Mouse (Mus musculus): ENCODE results near the gene Lcmt1. TPM values are rescaled to one million over a fixed set of nuclear protein-coding genes. Genes with fewer than 3 reads are reported as not detected.

The Lcmt1 gene
- polyA plus RNA-seq, 1 experiment from 2014 or later, result 51.4 TPM

DNA sequence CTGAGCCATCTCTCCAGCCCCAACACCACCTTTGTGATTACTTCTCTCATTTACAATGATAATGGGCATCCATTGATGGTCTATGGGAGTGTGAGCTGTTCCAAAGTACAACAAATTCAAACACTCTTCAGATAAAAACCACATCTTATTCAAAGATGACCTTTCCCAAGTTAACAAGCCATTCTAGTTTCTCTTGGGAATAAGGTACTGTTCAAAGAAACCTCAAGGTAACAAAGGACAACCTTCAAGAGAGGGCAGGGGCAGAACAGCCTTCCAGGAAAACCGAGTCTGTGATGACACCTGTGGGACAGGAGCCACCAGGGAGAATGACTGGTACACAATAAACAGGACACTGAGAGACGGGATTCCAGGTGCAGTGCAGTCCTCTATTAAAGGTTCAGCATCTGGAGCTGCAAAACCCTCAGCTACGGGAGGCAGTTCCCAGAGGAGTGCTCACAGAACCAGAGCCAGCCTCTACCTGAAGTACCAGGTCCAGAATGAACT lies 24.5 kb upstream of the Lcmt1 start:
- DNase-seq (ENCODE audit: low spot score), result no peak
- WGBS, result 79% methylated on average over 3 of the region's 3 CpGs
- no peak overlapping the region for H3K27ac ChIP-seq
- 0 out of 2 replicates have a peak, but pooled peaks cover 8% of the 10 kb centered on the region for H3K4me1 ChIP-seq
- no peaks in the 10 kb centered on the region for H3K36me3 ChIP-seq
- H3K9me3 ChIP-seq (replicated peaks), result no peaks in the 10 kb centered on the region
- no peak overlapping the region for H3K4me3 ChIP-seq
- H3K27me3 ChIP-seq (ENCODE audit: low read depth, poor library complexity, severe bottlenecking), result no peaks in the 10 kb centered on the region

DNA sequence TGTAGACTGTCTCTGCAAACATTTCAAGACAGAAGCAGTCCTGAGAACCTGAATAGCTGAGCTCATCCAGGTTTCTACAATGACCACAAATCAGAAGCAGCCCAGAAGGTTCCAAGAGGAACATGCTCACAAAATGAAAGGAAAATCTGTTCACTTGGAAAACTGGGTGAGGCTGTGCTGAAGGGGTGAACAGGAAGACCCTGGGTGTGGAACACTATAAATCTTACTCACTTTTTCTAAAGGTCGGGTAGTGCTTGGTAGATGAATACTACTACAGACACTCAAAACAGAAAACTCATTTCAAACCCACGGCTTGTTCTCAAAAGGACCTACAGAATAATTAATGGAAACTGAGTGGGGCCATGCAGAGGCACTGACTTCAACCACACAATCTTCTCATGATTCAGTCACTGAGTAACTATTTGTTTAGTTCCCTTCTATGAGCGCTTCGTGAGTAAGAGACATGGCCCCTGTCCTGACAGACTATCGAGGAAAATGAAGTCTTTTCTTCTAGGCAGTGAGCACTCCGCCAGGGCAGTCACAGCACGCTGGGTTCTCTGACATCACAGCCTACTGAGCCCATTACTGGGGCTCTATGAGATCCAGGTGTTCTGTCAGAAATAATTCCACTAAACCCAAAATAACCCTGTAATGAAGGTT lies 22.8 kb upstream of the Lcmt1 start:
- Histone ChIP-seq H3K27me3 (ENCODE audit: low read depth, poor library complexity, severe bottlenecking) (no peaks in the 10 kb centered on the region), H3K27ac (no peak overlapping the region), H3K36me3 (no peaks in the 10 kb centered on the region), H3K9me3 (replicated peaks) (no peaks in the 10 kb centered on the region), H3K4me3 (no peak overlapping the region), H3K4me1 (0 out of 2 replicates have a peak, but pooled peaks cover 8% of the 10 kb centered on the region)
- DNase-seq (ENCODE audit: low spot score), result no peak
- WGBS, result 89% methylated on average over 7 of the region's 7 CpGs

DNA sequence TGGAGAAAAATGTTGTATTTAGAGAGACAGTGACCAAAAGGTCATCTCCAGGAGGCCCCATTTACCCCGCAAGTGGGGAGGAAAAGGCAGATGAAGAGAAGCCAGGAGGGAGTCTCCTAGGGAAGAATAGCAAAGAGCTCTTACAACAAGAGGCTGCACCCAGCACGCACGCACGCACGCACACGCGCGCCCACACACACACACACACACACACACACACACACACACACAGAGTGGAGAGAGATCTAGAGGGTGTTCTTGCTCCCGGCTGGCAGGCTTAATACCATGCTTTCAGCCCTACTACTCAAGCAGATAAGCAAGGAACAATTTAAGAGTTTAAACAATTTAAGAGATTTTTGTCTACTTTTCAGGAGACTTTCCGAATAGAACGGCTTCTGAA lies 19.8 kb upstream of the Lcmt1 start:
- WGBS, result 87% methylated on average over 11 of the region's 11 CpGs
- no peaks in the 10 kb centered on the region for H3K27me3 ChIP-seq (ENCODE audit: low read depth, poor library complexity, severe bottlenecking)

DNA sequence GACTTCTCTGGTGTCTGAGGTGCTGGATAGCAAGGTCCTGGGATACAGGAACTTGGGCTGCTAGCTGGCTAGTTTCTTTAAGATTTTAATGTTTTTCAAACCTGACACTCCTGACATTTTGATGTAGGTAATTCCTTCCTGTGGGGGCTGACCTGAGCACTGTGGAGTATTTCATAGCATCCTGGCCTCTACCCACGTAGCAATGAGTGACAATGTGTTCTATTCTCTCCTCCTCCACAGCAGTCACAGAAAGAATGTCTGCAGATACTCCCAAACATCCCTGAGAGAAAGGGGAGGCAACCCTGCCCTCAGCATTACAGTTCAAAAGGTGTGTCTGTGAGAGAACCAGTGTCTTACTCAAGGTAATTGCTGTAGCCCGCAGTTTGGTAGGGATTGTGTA lies 19.3 kb upstream of the Lcmt1 start:
- no peak for DNase-seq (ENCODE audit: low spot score)
- Histone ChIP-seq H3K9me3 (replicated peaks) (no peaks in the 10 kb centered on the region), H3K4me1 (0 out of 2 replicates have a peak, but pooled peaks cover 5% of the 10 kb centered on the region), H3K27ac (no peak overlapping the region), H3K27me3 (ENCODE audit: low read depth, poor library complexity, severe bottlenecking) (no peaks in the 10 kb centered on the region), H3K4me3 (no peak overlapping the region), H3K36me3 (no peaks in the 10 kb centered on the region)
- 68% methylated on average over 2 of the region's 2 CpGs for WGBS

More for the DNA sequence above, 19.8 kb upstream of the Lcmt1 start:
- H3K4me3 ChIP-seq, result no peak overlapping the region
- no peaks in the 10 kb centered on the region for H3K36me3 ChIP-seq
- no peak overlapping the region for H3K27ac ChIP-seq
- no peak for DNase-seq (ENCODE audit: low spot score)
- H3K4me1 ChIP-seq, result 0 out of 2 replicates have a peak, but pooled peaks cover 5% of the 10 kb centered on the region
- H3K9me3 ChIP-seq (replicated peaks), result no peaks in the 10 kb centered on the region

DNA sequence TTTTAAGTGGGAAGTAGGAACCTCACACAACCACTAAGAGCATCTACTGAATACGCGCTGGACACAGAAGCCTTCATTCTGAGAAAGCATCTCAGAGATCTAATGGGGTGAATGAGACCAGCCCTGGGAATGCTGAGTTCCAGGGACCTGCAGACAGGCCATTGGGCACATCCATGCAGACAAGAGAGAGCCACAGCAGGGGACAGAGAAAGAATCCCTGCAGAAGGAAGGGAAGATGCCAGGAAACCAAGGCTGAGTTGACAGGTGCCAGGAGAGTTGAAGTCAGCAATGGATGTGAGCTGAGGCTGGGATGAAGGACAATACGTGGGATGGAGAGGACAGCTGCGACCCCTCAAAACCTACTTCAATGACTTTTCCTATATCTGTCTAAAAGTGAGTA lies 16.5 kb upstream of the Lcmt1 start:
- H3K27me3 ChIP-seq (ENCODE audit: low read depth, poor library complexity, severe bottlenecking), result no peaks in the 10 kb centered on the region
- no peak for DNase-seq (ENCODE audit: low spot score)
- 0 out of 2 replicates have a peak, but pooled peaks cover 8% of the 10 kb centered on the region for H3K36me3 ChIP-seq
- 92% methylated on average over 4 of the region's 4 CpGs for WGBS
- H3K27ac ChIP-seq, result no peak overlapping the region
- H3K9me3 ChIP-seq (replicated peaks), result no peaks in the 10 kb centered on the region
- no peak overlapping the region for H3K4me3 ChIP-seq
- H3K4me1 ChIP-seq, result 0 out of 2 replicates have a peak, but pooled peaks cover 2% of the 10 kb centered on the region

DNA sequence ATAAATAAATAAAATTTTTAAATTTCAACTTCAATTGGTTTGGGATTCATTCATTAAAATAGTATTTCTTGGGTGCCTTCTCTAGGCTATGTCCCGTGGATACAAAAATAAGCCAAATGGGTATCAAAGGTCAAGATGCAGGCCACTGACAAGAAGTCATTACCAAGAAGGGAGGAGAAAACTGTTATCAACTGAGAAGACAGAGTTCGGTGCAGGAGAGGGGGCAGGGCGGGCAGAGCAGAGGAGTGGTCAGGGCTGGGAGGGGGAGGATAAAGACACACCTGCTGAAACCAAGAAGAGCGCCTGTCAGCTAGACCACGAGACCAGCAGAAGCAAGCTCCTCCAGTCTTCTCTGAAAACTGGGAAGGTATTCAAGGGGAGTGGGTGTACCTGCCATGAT lies 15.7 kb upstream of the Lcmt1 start:
- H3K4me3 ChIP-seq, result no peak overlapping the region
- H3K27me3 ChIP-seq (ENCODE audit: low read depth, poor library complexity, severe bottlenecking), result no peaks in the 10 kb centered on the region
- no peaks in the 10 kb centered on the region for H3K9me3 ChIP-seq (replicated peaks)
- WGBS, result 85% methylated on average over 5 of the region's 5 CpGs
- H3K36me3 ChIP-seq, result 0 out of 2 replicates have a peak, but pooled peaks cover 8% of the 10 kb centered on the region
- H3K27ac ChIP-seq, result no peak overlapping the region
- 0 out of 2 replicates have a peak, but pooled peaks cover 2% of the 10 kb centered on the region for H3K4me1 ChIP-seq
- DNase-seq (ENCODE audit: low spot score), result no peak

DNA sequence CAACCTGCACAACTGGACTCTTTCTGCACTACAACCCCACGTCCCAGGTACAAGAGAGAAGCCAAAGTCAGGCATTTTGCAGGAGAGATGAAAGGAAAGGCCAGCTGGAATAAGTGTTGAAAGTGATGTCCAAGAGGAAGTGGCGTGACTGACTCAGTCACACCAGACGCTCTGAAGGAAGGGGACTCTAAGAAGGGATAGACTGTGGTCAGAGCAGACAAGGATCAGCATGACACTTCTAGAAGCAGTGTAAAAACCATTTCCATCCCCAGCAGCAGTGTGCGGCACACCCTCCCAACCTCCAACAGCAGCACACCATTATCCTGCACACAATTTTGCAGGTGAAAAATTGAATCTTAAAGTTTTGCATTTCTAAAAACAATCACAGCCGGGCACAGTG lies 15.2 kb upstream of the Lcmt1 start:
- Histone ChIP-seq H3K4me1 (0 out of 2 replicates have a peak, but pooled peaks cover 2% of the 10 kb centered on the region), H3K4me3 (no peak overlapping the region), H3K36me3 (0 out of 2 replicates have a peak, but pooled peaks cover 8% of the 10 kb centered on the region), H3K9me3 (replicated peaks) (no peaks in the 10 kb centered on the region), H3K27ac (no peak overlapping the region), H3K27me3 (ENCODE audit: low read depth, poor library complexity, severe bottlenecking) (no peaks in the 10 kb centered on the region)
- no peak for DNase-seq (ENCODE audit: low spot score)
- WGBS, result 85% methylated on average over 5 of the region's 5 CpGs

DNA sequence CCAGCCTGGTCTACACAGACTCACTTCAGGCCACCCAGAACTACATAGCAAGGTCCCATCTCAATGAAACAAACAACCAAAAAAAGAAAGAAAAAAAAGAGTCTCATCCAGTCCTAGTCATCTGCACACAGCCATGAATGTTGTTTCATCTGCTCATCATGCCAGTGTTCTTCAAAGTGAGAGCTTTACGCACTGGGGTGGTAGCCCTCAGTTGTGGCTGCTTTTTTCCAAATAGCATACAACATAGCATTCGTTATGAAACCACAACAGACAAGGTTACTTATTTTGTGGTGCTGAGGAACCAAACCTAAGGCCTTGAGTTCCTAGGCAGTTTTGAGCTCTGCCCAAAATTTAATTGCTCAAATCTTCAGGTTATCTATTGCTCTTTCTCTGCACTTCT lies 14.7 kb upstream of the Lcmt1 start:
- H3K9me3 ChIP-seq (replicated peaks), result no peaks in the 10 kb centered on the region
- 0 out of 2 replicates have a peak, but pooled peaks cover 2% of the 10 kb centered on the region for H3K4me1 ChIP-seq
- H3K27ac ChIP-seq, result no peak overlapping the region
- WGBS, result 97% methylated on average over 2 of the region's 2 CpGs
- DNase-seq (ENCODE audit: low spot score), result no peak
- H3K27me3 ChIP-seq (ENCODE audit: low read depth, poor library complexity, severe bottlenecking), result no peaks in the 10 kb centered on the region
- H3K36me3 ChIP-seq, result 0 out of 2 replicates have a peak, but pooled peaks cover 8% of the 10 kb centered on the region
- H3K4me3 ChIP-seq, result no peak overlapping the region

DNA sequence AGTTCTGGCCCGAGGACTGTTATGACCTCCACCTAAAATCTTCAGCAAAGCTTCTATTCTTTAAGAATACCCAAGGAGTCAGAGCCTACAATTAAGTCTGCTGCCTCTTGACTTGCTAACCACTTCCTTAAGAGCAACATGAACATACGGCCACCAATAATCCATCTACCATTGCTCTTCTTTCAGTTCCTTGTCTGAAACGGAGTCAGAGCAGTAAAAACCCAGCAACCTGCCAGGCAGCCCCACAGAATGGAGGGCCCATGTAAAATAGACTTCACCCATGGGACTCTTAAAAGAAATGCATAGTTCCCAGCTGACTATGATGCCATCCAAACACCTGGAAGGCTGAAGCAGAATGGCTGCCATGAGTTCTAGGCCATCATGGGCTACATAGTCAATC lies 13.4 kb upstream of the Lcmt1 start:
- 82% methylated on average over 3 of the region's 3 CpGs for WGBS
- Histone ChIP-seq H3K27ac (no peak overlapping the region), H3K9me3 (replicated peaks) (no peaks in the 10 kb centered on the region), H3K36me3 (0 out of 2 replicates have a peak, but pooled peaks cover 8% of the 10 kb centered on the region), H3K27me3 (ENCODE audit: low read depth, poor library complexity, severe bottlenecking) (no peaks in the 10 kb centered on the region), H3K4me1 (0 out of 2 replicates have a peak, but pooled peaks cover 2% of the 10 kb centered on the region), H3K4me3 (no peak overlapping the region)
- DNase-seq (ENCODE audit: low spot score), result no peak

DNA sequence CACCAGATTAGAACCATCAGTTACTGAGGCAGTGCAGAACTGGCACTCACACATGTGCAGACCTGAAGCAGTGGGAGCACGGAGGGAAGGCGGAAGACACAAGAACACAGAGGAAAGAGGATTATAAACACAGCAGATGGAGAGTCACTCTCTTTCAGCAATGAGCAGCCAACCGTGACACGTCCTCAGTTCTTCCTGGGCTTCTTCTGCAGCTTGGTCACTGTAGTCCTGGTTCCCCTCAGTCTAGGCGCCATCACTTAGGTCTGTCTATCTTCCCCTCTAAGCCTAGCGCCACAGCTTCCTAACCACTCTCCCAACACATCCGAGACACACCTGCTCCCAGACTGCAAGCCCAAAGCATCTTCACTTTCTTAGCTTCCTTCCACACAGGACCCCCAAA lies 10.5 kb upstream of the Lcmt1 start:
- Histone ChIP-seq H3K27ac (no peak overlapping the region), H3K4me3 (no peak overlapping the region), H3K4me1 (0 out of 2 replicates have a peak, but pooled peaks cover 2% of the 10 kb centered on the region), H3K9me3 (replicated peaks) (no peaks in the 10 kb centered on the region), H3K36me3 (0 out of 2 replicates have a peak, but pooled peaks cover 8% of the 10 kb centered on the region), H3K27me3 (ENCODE audit: low read depth, poor library complexity, severe bottlenecking) (no peaks in the 10 kb centered on the region)
- WGBS, result 89% methylated on average over 7 of the region's 7 CpGs
- DNase-seq (ENCODE audit: low spot score), result no peak

DNA sequence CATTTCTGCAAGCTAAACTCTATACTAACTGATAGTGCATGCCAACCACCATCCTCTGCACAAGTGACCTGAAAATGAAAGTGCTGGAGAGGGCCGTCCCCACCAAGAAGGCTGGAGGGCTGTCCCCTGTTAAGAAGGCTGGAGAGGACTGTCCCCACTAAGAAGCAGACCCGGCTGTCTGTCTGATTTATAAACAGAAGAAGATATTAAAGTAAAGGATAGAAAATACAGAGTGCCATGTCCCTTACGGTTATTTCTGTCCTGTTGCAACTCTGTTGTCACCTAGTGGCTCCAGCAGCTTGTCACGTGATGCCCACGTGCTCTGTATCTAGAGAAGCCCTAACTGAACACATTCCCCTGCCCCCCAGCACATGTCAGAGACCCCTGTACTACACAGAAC lies 9.4 kb upstream of the Lcmt1 start:
- H3K4me1 ChIP-seq, result 0 out of 2 replicates have a peak, but pooled peaks cover 2% of the 10 kb centered on the region
- H3K4me3 ChIP-seq, result no peak overlapping the region
- 0 out of 2 replicates have a peak, but pooled peaks cover 8% of the 10 kb centered on the region for H3K36me3 ChIP-seq
- no peak for DNase-seq (ENCODE audit: low spot score)
- no peaks in the 10 kb centered on the region for H3K27me3 ChIP-seq (ENCODE audit: low read depth, poor library complexity, severe bottlenecking)
- no peaks in the 10 kb centered on the region for H3K9me3 ChIP-seq (replicated peaks)
- 82% methylated on average over 5 of the region's 5 CpGs for WGBS
- H3K27ac ChIP-seq, result no peak overlapping the region

DNA sequence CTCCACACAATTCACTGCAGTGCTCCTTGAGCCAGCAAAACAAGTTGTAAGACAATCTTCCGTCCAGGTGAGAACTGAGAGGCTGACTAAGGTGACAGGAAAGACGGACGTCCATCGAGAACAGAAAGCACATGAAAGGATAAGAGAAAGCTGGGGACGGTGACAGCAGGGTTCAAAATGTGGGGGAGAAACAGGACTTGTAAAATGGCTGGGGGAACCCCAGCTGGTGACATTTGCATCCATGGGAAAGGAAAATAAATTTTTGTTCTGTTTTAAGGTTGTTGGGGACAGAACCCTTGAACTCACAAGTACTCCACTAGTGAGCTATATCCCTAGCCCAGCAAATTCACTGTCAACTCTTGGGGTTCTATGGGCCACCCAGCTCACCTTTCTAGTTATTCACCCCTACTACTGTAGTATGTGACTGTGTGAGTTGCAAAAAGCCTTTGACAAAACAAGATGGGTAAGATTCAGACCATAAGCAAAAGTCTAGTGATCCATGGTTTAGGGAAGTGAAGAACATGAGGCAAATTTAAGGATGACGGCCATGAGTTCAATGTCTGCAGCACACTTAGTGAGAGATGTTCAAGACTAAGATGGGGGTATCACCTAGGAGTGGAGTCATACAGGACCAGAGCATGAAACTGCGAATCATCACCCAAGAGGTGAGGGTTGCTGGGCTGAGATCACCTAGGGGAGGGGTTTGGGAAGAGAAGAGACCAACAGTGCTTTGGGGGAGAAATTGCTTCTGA lies 8.2 kb upstream of the Lcmt1 start:
- Histone ChIP-seq H3K4me3 (no peak overlapping the region), H3K4me1 (peaks cover 5% of the 10 kb centered on the region), H3K27me3 (ENCODE audit: low read depth, poor library complexity, severe bottlenecking) (no peaks in the 10 kb centered on the region), H3K36me3 (peaks cover 12% of the 10 kb centered on the region; the same call in 1 of the 2 replicates), H3K9me3 (replicated peaks) (no peaks in the 10 kb centered on the region), H3K27ac (no peak overlapping the region)
- WGBS, result 89% methylated on average over 7 of the region's 7 CpGs
- DNase-seq (ENCODE audit: low spot score), result no peak

DNA sequence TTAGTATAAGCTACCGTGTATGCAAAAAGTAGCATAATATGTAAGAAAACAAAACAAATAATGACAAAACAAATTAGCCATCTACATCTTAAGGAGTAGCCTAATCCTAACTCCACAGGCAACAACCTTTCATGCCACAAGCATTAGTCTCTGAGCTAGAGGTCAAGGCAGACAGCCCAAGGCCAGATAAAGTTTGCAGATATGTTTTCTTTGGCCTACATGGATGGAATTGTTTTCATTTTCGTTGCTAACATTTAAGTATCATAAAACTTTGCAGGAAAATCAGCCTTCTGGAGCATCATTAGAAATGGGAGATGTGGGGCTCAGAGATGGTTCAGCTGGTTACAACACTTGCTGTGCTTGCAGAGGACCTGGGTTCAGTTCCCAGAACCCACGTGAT lies 6.8 kb upstream of the Lcmt1 start:
- H3K4me3 ChIP-seq, result no peak overlapping the region
- H3K9me3 ChIP-seq (replicated peaks), result no peaks in the 10 kb centered on the region
- peaks cover 7% of the 10 kb centered on the region; the same call in 1 of the 2 replicates for H3K36me3 ChIP-seq
- H3K4me1 ChIP-seq, result peaks cover 19% of the 10 kb centered on the region
- no peaks in the 10 kb centered on the region for H3K27me3 ChIP-seq (ENCODE audit: low read depth, poor library complexity, severe bottlenecking)
- WGBS, result 97% methylated on average over 3 of the region's 3 CpGs
- no peak overlapping the region for H3K27ac ChIP-seq
- no peak for DNase-seq (ENCODE audit: low spot score)

Measured in limb, embryonic 10.5 days (tissue).